Mouse (Mus musculus): ENCODE measurements at regions not wholly inside any gene's neighbourhood (a gene's known extent, or its start where the extent isn't known, plus 50 kb on each side); places are given as distances from the start of the nearest gene placed in this dataset.

DNA sequence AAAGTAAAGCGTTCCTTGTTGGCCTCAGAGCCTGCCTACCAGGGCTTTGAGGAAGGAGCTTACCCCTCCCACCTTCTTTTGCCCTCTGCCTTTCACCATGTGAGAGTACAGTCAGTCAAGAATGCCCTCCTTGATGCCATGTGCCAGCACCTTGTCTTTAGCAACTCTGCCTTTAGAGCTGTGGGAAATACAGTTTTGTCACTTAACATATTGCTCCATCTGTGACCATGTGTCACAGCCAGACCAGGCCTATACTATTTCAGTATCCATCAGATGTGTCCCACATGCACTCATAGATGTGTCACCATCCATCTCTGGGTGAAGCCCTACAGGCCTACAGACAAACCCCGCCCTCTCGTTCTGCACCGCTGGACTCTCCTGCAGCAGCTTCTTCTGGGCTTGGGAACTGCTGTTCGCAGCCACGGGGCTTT is 355.9 kb downstream of the Agtpbp1 start:
- TF ChIP-seq CTCF (IDR thresholded peaks at IDR 0.05; ENCODE audit: extremely low read depth, insufficient read depth, insufficient read length, insufficient replicate concordance) (no peak), POLR2A (IDR thresholded peaks at IDR 0.05; ENCODE audit: low read depth, low read length) (no peak)

All from spleen, adult 2 months (tissue).